Mouse (Mus musculus): Measurements from ENCODE around the gene Map7.

Map7 gene

GRCm38 (mm10) chr10:20185806-20186205, 37.5 kb downstream of the Map7 start:
- DNase-seq (ENCODE audit: low spot score in 2 of 2), result no peak

GRCm38 (mm10) chr10:20186800-20187273, 38.6 kb downstream of the Map7 start:
- no peak for DNase-seq (ENCODE audit: low spot score in 2 of 2)

- no peak for DNase-seq (ENCODE audit: low spot score in 2 of 2)
These were observed 42.0 kb downstream of the Map7 start for GRCm38 (mm10) chr10:20190139-20190747.

- no peak for DNase-seq (ENCODE audit: low spot score in 2 of 2)
These were observed 46.7 kb downstream of the Map7 start for GRCm38 (mm10) chr10:20194847-20195540.

GRCm38 (mm10) chr10:20197039-20197438, 48.8 kb downstream of the Map7 start:
- no peak for DNase-seq (ENCODE audit: low spot score in 2 of 2)

- DNase-seq (ENCODE audit: low spot score in 2 of 2), result peak in 1 of 2 experiments; percentile 33
These were observed 50.9 kb downstream of the Map7 start for GRCm38 (mm10) chr10:20198968-20199737.

- DNase-seq (ENCODE audit: low spot score in 2 of 2), result no peak
These were observed 53.0 kb downstream of the Map7 start for GRCm38 (mm10) chr10:20201236-20201635.

- no peak for DNase-seq (ENCODE audit: low spot score in 2 of 2)
These were observed 53.9 kb downstream of the Map7 start for GRCm38 (mm10) chr10:20202171-20202570.

- DNase-seq (ENCODE audit: low spot score in 2 of 2), result peak in 1 of 2 experiments; percentile 25
These were observed 54.5 kb downstream of the Map7 start for GRCm38 (mm10) chr10:20202818-20203217.

GRCm38 (mm10) chr10:20203502-20203901, 55.2 kb downstream of the Map7 start:
- DNase-seq (ENCODE audit: low spot score in 2 of 2), result no peak

- DNase-seq (ENCODE audit: low spot score in 2 of 2), result no peak
These were observed 56.6 kb downstream of the Map7 start for GRCm38 (mm10) chr10:20204696-20205431.

GRCm38 (mm10) chr10:20206966-20207365, 58.7 kb downstream of the Map7 start:
- DNase-seq (ENCODE audit: low spot score in 2 of 2), result no peak

GRCm38 (mm10) chr10:20209609-20210341, 61.5 kb downstream of the Map7 start:
- no peak for DNase-seq (ENCODE audit: low spot score in 2 of 2)

- DNase-seq (ENCODE audit: low spot score in 2 of 2), result no peak
These were observed 66.1 kb downstream of the Map7 start for GRCm38 (mm10) chr10:20214418-20214817.

GRCm38 (mm10) chr10:20216982-20217381, 68.7 kb downstream of the Map7 start:
- DNase-seq (ENCODE audit: low spot score in 2 of 2), result no peak

- no peak for DNase-seq (ENCODE audit: low spot score in 2 of 2)
These were observed 70.6 kb downstream of the Map7 start for GRCm38 (mm10) chr10:20218866-20219265.

GRCm38 (mm10) chr10:20219538-20219937, 71.3 kb downstream of the Map7 start:
- DNase-seq (ENCODE audit: low spot score in 2 of 2), result no peak

GRCm38 (mm10) chr10:20220443-20221071, 72.3 kb downstream of the Map7 start:
- DNase-seq (ENCODE audit: low spot score in 2 of 2), result no peak

GRCm38 (mm10) chr10:20222011-20222410, 73.7 kb downstream of the Map7 start:
- DNase-seq (ENCODE audit: low spot score in 2 of 2), result no peak

GRCm38 (mm10) chr10:20226728-20227127, 78.5 kb downstream of the Map7 start:
- no peak for DNase-seq (ENCODE audit: low spot score in 2 of 2)

GRCm38 (mm10) chr10:20230026-20230425, 81.8 kb downstream of the Map7 start:
- DNase-seq (ENCODE audit: low spot score in 2 of 2), result no peak

Data from right cerebral cortex, postnatal 36 days (tissue).